Mouse (Mus musculus) myocyte (in vitro differentiated cells): ENCODE data around the gene Nr3c2. TPM values are rescaled to one million over a fixed set of nuclear protein-coding genes. Genes with fewer than 3 reads are reported as not detected.
A peak's percentile ranks its signal among the peaks of the same experiment; 100 is the strongest.

Source experiments
- H3K27me3 ChIP-seq: one replicate; pipeline ENCODE4 v1.6.1; 2011; ENCODE audit not compliant: control insufficient read depth, insufficient read depth, insufficient read length
- H3K36me3 ChIP-seq: one replicate; pipeline ENCODE4 v1.6.1; 2011; ENCODE audit not compliant: control insufficient read depth, insufficient read depth
- H3K4me2 ChIP-seq: one replicate; pipeline ENCODE4 v1.6.1; 2011; ENCODE audit warnings: low read depth, control low read depth
- H3K4me3 ChIP-seq: one replicate; pipeline ENCODE4 v1.5.1; 2011; ENCODE audit warnings: mild to moderate bottlenecking, control low read depth, moderate library complexity
- H3K79me2 ChIP-seq: one replicate; pipeline ENCODE4 v1.6.1; 2011; ENCODE audit not compliant: control insufficient read depth, insufficient read depth
- H3ac ChIP-seq: one replicate; pipeline ENCODE4 v1.6.1; 2011; ENCODE audit not compliant: control insufficient read depth, insufficient read length
- CEBPB ChIP-seq: IDR thresholded peaks from 2 replicates; pipeline ENCODE4 v1.6.1; 2011; ENCODE audit warnings: mild to moderate bottlenecking, moderate library complexity; ENCODE audit not compliant: poor library complexity, insufficient read depth, severe bottlenecking
- E2F4 ChIP-seq: IDR thresholded peaks from one replicate; pipeline ENCODE4 v1.6.1; 2011; ENCODE audit warnings: mild to moderate bottlenecking, control low read depth, moderate library complexity; ENCODE audit not compliant: insufficient read depth
- MAX ChIP-seq: IDR thresholded peaks from one replicate; pipeline ENCODE4 v1.6.1; 2011; ENCODE audit warnings: low read depth, mild to moderate bottlenecking, control low read depth
- MYOD1 ChIP-seq, 3 experiments: IDR thresholded peaks; one replicate each; pipeline ENCODE4 v1.6.1; 2011; ENCODE audit warnings: control low read depth in 2 of 3, low read depth in 2 of 3, mild to moderate bottlenecking in 2 of 3, moderate library complexity in 1 of 3; ENCODE audit not compliant: insufficient read length in 2 of 3, control insufficient read depth in 1 of 3
- MYOG ChIP-seq, 3 experiments: IDR thresholded peaks; one replicate each; pipeline ENCODE4 v1.6.1; 2011; ENCODE audit warnings: control low read depth in 2 of 3, low read depth in 2 of 3, mild to moderate bottlenecking in 2 of 3; ENCODE audit not compliant: insufficient read length in 2 of 3, control insufficient read depth in 1 of 3, insufficient read depth in 1 of 3
- POLR2A ChIP-seq: IDR thresholded peaks from one replicate; pipeline ENCODE4 v1.6.1; 2011; ENCODE audit warnings: low read depth, mild to moderate bottlenecking, control low read depth, moderate library complexity; ENCODE audit not compliant: insufficient read length
- POLR2AphosphoS2 ChIP-seq: IDR thresholded peaks from one replicate; pipeline ENCODE4 v1.6.1; 2011; ENCODE audit warnings: low read depth, control low read depth; ENCODE audit not compliant: insufficient read length
- REST ChIP-seq: IDR thresholded peaks from one replicate; pipeline ENCODE4 v1.6.1; 2011; ENCODE audit warnings: mild to moderate bottlenecking, control low read depth, moderate library complexity; ENCODE audit not compliant: insufficient read depth, insufficient read length
- SRF ChIP-seq: IDR thresholded peaks from one replicate; pipeline ENCODE4 v1.6.1; 2011; ENCODE audit warnings: low read depth; ENCODE audit not compliant: control insufficient read depth, insufficient read length
- TCF12 ChIP-seq: IDR thresholded peaks from one replicate; pipeline ENCODE4 v1.6.1; 2011; ENCODE audit warnings: mild to moderate bottlenecking, control low read depth; ENCODE audit not compliant: poor library complexity, insufficient read depth, severe bottlenecking
- TCF3 ChIP-seq: IDR thresholded peaks from one replicate; pipeline ENCODE4 v1.6.1; 2011; ENCODE audit warnings: low read depth, control low read depth; ENCODE audit not compliant: insufficient read length
- USF1 ChIP-seq: IDR thresholded peaks from one replicate; pipeline ENCODE4 v1.6.1; 2011; ENCODE audit warnings: low read depth, mild to moderate bottlenecking, control low read depth, moderate library complexity
- polyA plus RNA-seq: library from polyadenylated mRNA; unstranded; fragments of >200 nt; fragmentation: generic; extraction: Trizol; gene quantifications from one replicate; pipeline ENCODE4 v1.2.1, GENCODE M21; 2012; ENCODE audit warnings: missing spikeins

Gene Nr3c2
- polyA plus RNA-seq, 1 experiment: 0.11 TPM

- Histone ChIP-seq H3ac (no peak overlapping the region), H3K4me3 (no peak overlapping the region), H3K4me2 (peak overlapping the region; percentile 42), H3K79me2 (no peaks in the 10 kb centered on the region), H3K27me3 (no peaks in the 10 kb centered on the region), H3K36me3 (no peaks in the 10 kb centered on the region)
- TF ChIP-seq TCF12 (no peak), SRF (no peak), POLR2AphosphoS2 (no peak), TCF3 (no peak)
Measured at GRCm38 (mm10) chr8:77288065-77288464, 388.8 kb downstream of the Nr3c2 start.

GRCm38 (mm10) chr8:77288492-77288891, 389.2 kb downstream of the Nr3c2 start:
- no peaks in the 10 kb centered on the region for H3K36me3 ChIP-seq
- H3ac ChIP-seq: no peak overlapping the region
- no peak overlapping the region for H3K4me3 ChIP-seq
- TF ChIP-seq REST (no peak), USF1 (no peak), SRF (no peak), POLR2A (no peak), TCF3 (no peak)
- H3K4me2 ChIP-seq: peak overlapping the region; percentile 42
- no peaks in the 10 kb centered on the region for H3K27me3 ChIP-seq
- no peaks in the 10 kb centered on the region for H3K79me2 ChIP-seq

DNA sequence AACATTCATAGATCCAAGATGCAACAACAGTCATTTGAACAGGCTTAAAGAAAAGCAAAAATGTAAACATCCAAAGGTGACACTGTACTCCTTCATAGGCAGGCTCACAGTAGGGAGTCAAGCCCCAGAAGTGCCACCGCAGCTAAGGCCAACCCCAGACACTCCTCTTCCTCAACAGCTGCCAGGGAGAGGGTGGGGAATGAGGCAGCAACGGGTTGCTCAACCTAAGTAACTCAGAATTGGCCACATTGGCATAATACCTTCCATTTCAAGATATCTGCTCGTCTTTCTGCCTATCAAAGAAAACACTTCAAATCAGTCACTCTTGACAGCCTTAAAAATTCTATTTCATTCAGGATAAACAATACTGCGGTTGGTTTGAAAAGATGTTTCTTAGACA, 392.9 kb downstream of the Nr3c2 start:
- Histone ChIP-seq H3K27me3 (no peaks in the 10 kb centered on the region), H3K4me3 (no peak overlapping the region), H3K4me2 (no peak overlapping the region), H3ac (no peak overlapping the region), H3K79me2 (no peaks in the 10 kb centered on the region), H3K36me3 (no peaks in the 10 kb centered on the region)
- TF ChIP-seq E2F4: no peak
- no peak for TF ChIP-seq TCF12
- TF ChIP-seq USF1: no peak
- TF ChIP-seq POLR2AphosphoS2: no peak
- no peak for TF ChIP-seq TCF3
- no peak for TF ChIP-seq REST
- no peak for TF ChIP-seq POLR2A
- no peak for TF ChIP-seq SRF
- no peak for TF ChIP-seq MYOD1 (IDR thresholded peaks at IDR 0.05; ENCODE audit: control insufficient read depth in 1 of 3, insufficient read length in 2 of 3, low read depth in 2 of 3)
- TF ChIP-seq CEBPB: no peak
- no peak for TF ChIP-seq MYOG (IDR thresholded peaks at IDR 0.05; ENCODE audit: control insufficient read depth in 1 of 3, insufficient read depth in 1 of 3, insufficient read length in 2 of 3, low read depth in 2 of 3)
- no peak for TF ChIP-seq MAX

DNA sequence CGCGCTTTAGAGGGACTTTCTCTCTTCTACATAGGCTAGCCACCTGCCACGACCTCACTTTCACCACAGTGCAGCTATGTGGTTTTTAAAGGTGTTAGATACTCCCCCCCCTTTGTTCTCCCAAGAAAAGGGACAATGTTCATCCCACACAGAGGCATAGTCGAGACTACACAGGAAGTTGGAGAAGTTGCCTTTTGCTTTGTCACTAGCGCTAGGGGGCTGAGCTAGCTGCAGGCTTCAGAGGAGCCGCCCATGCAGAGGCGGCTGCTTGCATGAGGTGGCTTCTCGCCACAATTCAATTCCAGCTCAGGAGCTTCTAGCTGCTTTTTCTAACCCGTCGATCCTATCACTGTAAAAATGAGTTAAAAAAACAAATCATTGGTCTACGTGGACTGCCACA, 393.4 kb downstream of the Nr3c2 start:
- H3K4me3 ChIP-seq: no peak overlapping the region
- TF ChIP-seq MYOD1 (IDR thresholded peaks at IDR 0.05; ENCODE audit: control insufficient read depth in 1 of 3, insufficient read length in 2 of 3, low read depth in 2 of 3) (no peak), TCF3 (no peak), USF1 (no peak), E2F4 (no peak), CEBPB (no peak), MYOG (IDR thresholded peaks at IDR 0.05; ENCODE audit: control insufficient read depth in 1 of 3, insufficient read depth in 1 of 3, insufficient read length in 2 of 3, low read depth in 2 of 3) (no peak), SRF (no peak), POLR2AphosphoS2 (no peak), TCF12 (no peak), POLR2A (no peak)
- H3K27me3 ChIP-seq: no peaks in the 10 kb centered on the region
- no peak overlapping the region for H3K4me2 ChIP-seq
- H3K36me3 ChIP-seq: peaks cover 2% of the 10 kb centered on the region
- H3ac ChIP-seq: no peak overlapping the region
- no peaks in the 10 kb centered on the region for H3K79me2 ChIP-seq

DNA sequence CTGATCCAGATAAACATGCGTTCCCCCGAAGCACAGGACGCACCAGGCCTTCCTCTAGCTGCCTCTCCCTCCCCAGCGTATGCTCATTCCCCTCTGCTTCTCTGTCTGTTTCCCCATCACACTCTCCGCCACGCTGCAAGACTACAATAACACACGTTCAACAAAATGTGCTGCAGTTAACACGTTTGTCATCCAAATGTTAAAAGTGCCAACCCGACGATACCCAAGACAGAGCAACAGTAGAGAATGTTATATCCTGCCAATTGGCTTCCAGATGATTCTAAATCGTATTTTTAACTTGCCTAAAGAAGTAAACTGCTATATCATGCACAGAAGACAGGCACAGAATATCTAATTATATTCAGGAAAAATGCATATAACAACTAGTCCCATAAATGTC, 395.4 kb downstream of the Nr3c2 start:
- Histone ChIP-seq H3K36me3 (peaks cover 3% of the 10 kb centered on the region), H3K4me3 (no peak overlapping the region), H3K27me3 (no peaks in the 10 kb centered on the region), H3K4me2 (no peak overlapping the region), H3ac (no peak overlapping the region), H3K79me2 (no peaks in the 10 kb centered on the region)
- no peak for TF ChIP-seq POLR2AphosphoS2
- TF ChIP-seq E2F4: no peak
- no peak for TF ChIP-seq CEBPB
- no peak for TF ChIP-seq SRF
- no peak for TF ChIP-seq TCF3
- TF ChIP-seq TCF12: no peak
- no peak for TF ChIP-seq MYOD1 (IDR thresholded peaks at IDR 0.05; ENCODE audit: control insufficient read depth in 1 of 3, insufficient read length in 2 of 3, low read depth in 2 of 3)
- no peak for TF ChIP-seq USF1
- no peak for TF ChIP-seq MYOG (IDR thresholded peaks at IDR 0.05; ENCODE audit: control insufficient read depth in 1 of 3, insufficient read depth in 1 of 3, insufficient read length in 2 of 3, low read depth in 2 of 3)
- no peak for TF ChIP-seq REST
- TF ChIP-seq MAX: no peak
